Mouse (Mus musculus) urinary bladder, postnatal 36 days (tissue): ENCODE measurements at regions not wholly inside any gene's neighbourhood (a gene's known extent, or its start where the extent isn't known, plus 50 kb on each side); places are given as distances from the start of the nearest gene placed in this dataset.
A peak's percentile ranks its signal among the peaks of the same experiment; 100 is the strongest.

Experiments used
- DNase-seq, 2 experiments: peaks; one replicate each; pipeline ENCODE4 v3.0.0; 2022; ENCODE audit warnings: low spot score in 2 of 2, mixed read lengths in 1 of 2

- DNase-seq, result no peak
Observed at GRCm38 (mm10) chr10:91923626-91924025, 742.5 kb upstream of the Tmpo start.

DNA sequence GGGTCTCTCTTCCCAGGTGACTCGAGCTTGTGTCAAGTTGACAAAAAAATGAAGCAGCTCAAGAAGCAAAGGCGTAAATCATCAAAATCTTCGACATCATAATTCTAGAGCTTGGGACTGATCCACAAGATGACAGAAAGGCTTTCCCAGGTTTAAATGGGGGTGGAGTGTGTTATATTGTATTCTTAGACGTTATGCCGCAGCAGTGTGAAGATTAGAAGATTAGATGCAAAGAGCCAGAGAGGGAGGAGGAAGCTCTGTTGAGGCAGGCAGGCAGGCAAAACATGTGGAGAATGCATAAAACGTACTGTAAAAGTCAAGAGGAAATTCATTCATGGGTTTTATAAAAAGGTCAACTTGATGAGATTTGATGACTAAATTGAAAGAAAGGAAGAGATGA lies 708.7 kb upstream of the Tmpo start:
- no peak for DNase-seq

GRCm38 (mm10) chr10:91888537-91888936 lies 707.4 kb upstream of the Tmpo start:
- peak in 1 of 2 experiments; percentile 4 for DNase-seq

DNA sequence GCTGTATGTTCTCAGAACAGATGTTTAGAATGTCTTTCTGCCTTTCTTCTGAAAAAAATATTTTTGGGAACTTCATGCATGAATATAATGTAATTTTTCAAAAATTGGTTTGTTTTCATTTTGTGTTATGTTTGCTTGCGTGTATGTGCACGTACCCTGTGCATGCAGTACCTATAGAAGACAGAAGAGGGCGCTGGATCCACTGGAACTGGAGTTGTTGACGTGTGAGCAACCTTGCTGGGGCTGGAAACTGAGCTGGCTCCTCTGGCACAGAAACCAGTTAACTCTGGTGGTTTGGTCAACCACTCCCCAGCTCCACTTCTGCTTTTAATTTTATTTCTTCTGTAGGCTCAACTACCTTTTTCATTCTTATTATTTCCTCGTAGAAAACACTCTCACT lies 702.0 kb upstream of the Tmpo start:
- no peak for DNase-seq

DNA sequence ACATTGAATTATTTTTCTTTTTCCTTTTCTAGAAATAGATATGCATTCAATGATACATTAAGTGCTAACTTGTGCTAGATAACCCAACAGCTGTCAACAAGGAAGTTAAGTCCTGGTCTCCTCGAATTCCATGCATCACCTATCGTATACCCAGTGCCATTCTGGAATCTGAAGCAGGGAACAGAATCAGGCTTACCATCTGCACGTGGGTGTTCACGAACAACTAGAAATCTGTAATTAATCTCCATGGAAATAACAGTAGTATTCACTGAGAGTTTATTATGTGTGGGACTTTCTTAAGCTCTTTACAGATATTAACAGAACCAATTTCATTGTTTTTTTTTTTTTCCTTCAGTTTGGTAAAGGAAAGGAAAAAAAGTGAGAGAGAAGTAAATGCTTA lies 701.4 kb upstream of the Tmpo start:
- no peak for DNase-seq

GRCm38 (mm10) chr10:91881521-91882228 lies 700.6 kb upstream of the Tmpo start:
- DNase-seq, result no peak

DNA sequence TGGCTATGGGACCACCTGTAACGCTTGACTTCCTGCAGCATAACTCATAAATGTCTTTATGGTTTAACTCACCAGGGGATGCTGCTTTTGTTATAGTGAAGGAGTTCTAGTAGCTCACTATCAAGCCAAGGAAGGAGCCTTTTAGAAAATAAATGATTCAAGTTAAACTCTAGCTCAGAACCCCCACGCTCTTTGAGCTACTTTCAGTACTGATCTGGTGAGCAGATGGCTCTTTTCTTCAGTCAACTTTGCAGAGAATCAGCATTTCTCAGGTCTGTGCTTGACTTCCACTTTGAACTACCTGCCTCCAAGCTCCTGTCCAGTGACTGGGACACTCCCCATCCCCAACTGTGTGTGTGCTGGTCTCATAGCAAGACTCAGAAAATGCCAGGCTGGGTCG lies 694.3 kb upstream of the Tmpo start:
- no peak for DNase-seq

GRCm38 (mm10) chr10:91871244-91871643 lies 690.1 kb upstream of the Tmpo start:
- DNase-seq, result no peak

GRCm38 (mm10) chr10:91858711-91859595 lies 677.8 kb upstream of the Tmpo start:
- DNase-seq, result no peak

DNA sequence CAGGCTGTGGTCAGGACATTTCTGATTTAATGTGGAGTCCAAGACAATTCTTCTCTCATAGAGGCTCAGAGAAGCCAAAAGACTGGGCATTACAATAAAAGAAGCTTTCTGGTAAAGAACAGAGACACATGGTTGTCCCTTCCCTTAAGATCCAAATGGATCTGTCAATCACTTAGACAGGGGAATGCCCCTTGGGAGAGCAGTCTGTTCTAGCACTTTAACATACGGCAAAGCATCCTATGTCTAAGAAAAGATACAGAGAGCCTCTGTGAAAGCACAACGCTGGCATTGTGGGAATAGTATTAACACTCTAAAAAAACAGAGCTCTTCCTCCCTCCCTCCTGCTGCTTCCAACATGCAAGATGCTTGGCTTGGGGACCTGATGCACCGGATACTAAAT lies 646.0 kb upstream of the Tmpo start:
- no peak for DNase-seq

DNA sequence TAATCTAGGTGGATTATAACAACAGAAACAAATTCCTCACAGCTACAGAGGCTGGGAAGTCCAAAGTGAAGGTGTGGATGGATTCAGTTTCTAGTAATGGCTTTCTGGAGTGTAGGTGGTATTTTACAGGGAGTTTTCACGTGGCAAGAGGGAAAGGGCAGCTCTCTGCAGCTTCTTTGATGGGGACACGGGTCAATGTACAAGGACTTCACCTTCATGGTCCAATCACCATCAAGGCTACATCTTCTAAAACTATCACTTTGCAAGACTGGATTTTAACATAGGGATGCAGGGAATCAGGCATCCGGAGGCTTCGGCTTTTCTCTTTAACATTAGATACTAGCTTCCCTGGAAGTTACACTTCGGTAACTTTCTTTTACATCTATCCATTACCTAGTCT lies 642.4 kb upstream of the Tmpo start:
- no peak for DNase-seq

DNA sequence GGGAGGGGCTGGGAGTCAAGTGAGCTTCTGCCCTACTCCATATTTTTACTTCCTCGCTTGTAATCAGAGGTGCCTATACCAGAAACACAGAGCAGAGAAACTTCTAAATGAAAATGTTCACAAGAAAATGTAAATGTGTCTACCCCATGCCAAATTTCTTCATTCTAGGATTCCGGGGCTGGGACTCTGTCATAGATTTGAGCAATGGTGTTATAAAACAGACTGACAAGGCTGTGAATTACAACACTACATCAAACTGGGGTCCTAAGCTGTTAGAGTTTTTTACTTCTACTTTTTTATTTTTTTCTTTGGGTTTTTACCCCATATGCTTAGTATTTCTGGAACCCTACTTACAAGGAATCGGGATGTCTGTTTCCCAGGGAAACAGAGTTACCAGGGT lies 623.8 kb upstream of the Tmpo start:
- no peak for DNase-seq
